Mouse (Mus musculus): ENCODE measurements around the gene Wdr47. TPM values are rescaled to one million over a fixed set of nuclear protein-coding genes. Genes with fewer than 3 reads are reported as not detected.

Wdr47 gene
- polyA plus RNA-seq (2014; fragmentation: Nextera tagmentation; extraction: Ambion mirVana), result 10.8 and 11.2 TPM in 2 replicates

GRCm38 (mm10) chr3:108590786-108591529 is at the start of gene Wdr47:
Wdr47 (plus strand) TSS chr3:108591279.
- Histone ChIP-seq H3K27me3 (replicated peaks; ENCODE audit: control insufficient read depth, insufficient read depth, low read length) (no peaks in the 10 kb centered on the region), H3K27ac (ENCODE audit: low read depth) (peak within 1 kb of the TSS; percentile 47; the same call in 1 of the 2 replicates), H3K4me1 (replicated peaks; ENCODE audit: control insufficient read depth, insufficient read depth, low read length) (0 out of 2 replicates have a peak, but pooled peaks cover 5% of the 10 kb centered on the region), H3K36me3 (ENCODE audit: control insufficient read depth, insufficient read depth, low read length) (no peaks in the 10 kb centered on the region), H3K4me2 (ENCODE audit: low read length) (peak within 1 kb of the TSS; percentile 93), H3K9ac (ENCODE audit: low read length) (peak within 1 kb of the TSS; percentile 66), H3K4me3 (ENCODE audit: low read depth, low read length) (peak within 1 kb of the TSS; percentile 90), H3K9me3 (ENCODE audit: control insufficient read depth, low read length) (no peaks in the 10 kb centered on the region)
- WGBS, result 8% methylated on average over 30 of the region's 44 CpGs
- DNase-seq (ENCODE audit: low spot score) (peak; percentile 97), ATAC-seq (replicated peaks; ENCODE audit: low FRiP score, low TSS enrichment, low read depth) (peak; percentile 100)

- WGBS, result 81% methylated on average over 11 of the region's 11 CpGs
- ATAC-seq (replicated peaks; ENCODE audit: low FRiP score, low TSS enrichment, low read depth) (no peak), DNase-seq (ENCODE audit: low spot score) (no peak)
- no peaks in the 10 kb centered on the region for H3K9me3 ChIP-seq (ENCODE audit: control insufficient read depth, low read length)
- no peak overlapping the region for H3K4me2 ChIP-seq (ENCODE audit: low read length)
- no peaks in the 10 kb centered on the region; the same call in 1 of the 2 replicates for H3K4me1 ChIP-seq (replicated peaks; ENCODE audit: control insufficient read depth, insufficient read depth, low read length)
- no peaks in the 10 kb centered on the region for H3K27me3 ChIP-seq (replicated peaks; ENCODE audit: control insufficient read depth, insufficient read depth, low read length)
- no peaks in the 10 kb centered on the region for H3K36me3 ChIP-seq (ENCODE audit: control insufficient read depth, insufficient read depth, low read length)
- no peak overlapping the region for H3K9ac ChIP-seq (ENCODE audit: low read length)
- no peak overlapping the region for H3K4me3 ChIP-seq (ENCODE audit: low read depth, low read length)
- H3K27ac ChIP-seq (ENCODE audit: low read depth), result no peak overlapping the region
Measured at GRCm38 (mm10) chr3:108542299-108542698, 48.8 kb upstream of the Wdr47 start.

- H3K27me3 ChIP-seq (replicated peaks; ENCODE audit: control insufficient read depth, insufficient read depth, low read length), result no peaks in the 10 kb centered on the region
- peaks cover 25% of the 10 kb centered on the region for H3K36me3 ChIP-seq (ENCODE audit: control insufficient read depth, insufficient read depth, low read length)
- DNase-seq (ENCODE audit: low spot score) (no peak), ATAC-seq (replicated peaks; ENCODE audit: low FRiP score, low TSS enrichment, low read depth) (peak; percentile 77)
- peak overlapping the region; percentile 98 for H3K4me3 ChIP-seq (ENCODE audit: low read depth, low read length)
- peak overlapping the region; percentile 76 for H3K4me2 ChIP-seq (ENCODE audit: low read length)
- peaks cover 5% of the 10 kb centered on the region; the same call in 1 of the 2 replicates for H3K4me1 ChIP-seq (replicated peaks; ENCODE audit: control insufficient read depth, insufficient read depth, low read length)
- peak overlapping the region; percentile 86 for H3K27ac ChIP-seq (ENCODE audit: low read depth)
- peak overlapping the region; percentile 99 for H3K9ac ChIP-seq (ENCODE audit: low read length)
- WGBS, result 1% methylated on average over 39 of the region's 42 CpGs
- H3K9me3 ChIP-seq (ENCODE audit: control insufficient read depth, low read length), result no peaks in the 10 kb centered on the region
Measured at GRCm38 (mm10) chr3:108554111-108554561, 36.9 kb upstream of the Wdr47 start.

GRCm38 (mm10) chr3:108554587-108555312 is 36.3 kb upstream of the Wdr47 start:
- peak overlapping the region; percentile 98 for H3K4me3 ChIP-seq (ENCODE audit: low read depth, low read length)
- H3K4me1 ChIP-seq (replicated peaks; ENCODE audit: control insufficient read depth, insufficient read depth, low read length), result peaks cover 5% of the 10 kb centered on the region; the same call in 1 of the 2 replicates
- ATAC-seq (replicated peaks; ENCODE audit: low FRiP score, low TSS enrichment, low read depth) (peak; percentile 98), DNase-seq (ENCODE audit: low spot score) (peak; percentile 96)
- peaks cover 32% of the 10 kb centered on the region for H3K36me3 ChIP-seq (ENCODE audit: control insufficient read depth, insufficient read depth, low read length)
- peak overlapping the region; percentile 86 for H3K27ac ChIP-seq (ENCODE audit: low read depth)
- H3K9ac ChIP-seq (ENCODE audit: low read length), result peak overlapping the region; percentile 99
- no peaks in the 10 kb centered on the region for H3K9me3 ChIP-seq (ENCODE audit: control insufficient read depth, low read length)
- peak overlapping the region; percentile 76 for H3K4me2 ChIP-seq (ENCODE audit: low read length)
- no peaks in the 10 kb centered on the region for H3K27me3 ChIP-seq (replicated peaks; ENCODE audit: control insufficient read depth, insufficient read depth, low read length)
- WGBS, result 17% methylated on average over 22 of the region's 22 CpGs

DNA sequence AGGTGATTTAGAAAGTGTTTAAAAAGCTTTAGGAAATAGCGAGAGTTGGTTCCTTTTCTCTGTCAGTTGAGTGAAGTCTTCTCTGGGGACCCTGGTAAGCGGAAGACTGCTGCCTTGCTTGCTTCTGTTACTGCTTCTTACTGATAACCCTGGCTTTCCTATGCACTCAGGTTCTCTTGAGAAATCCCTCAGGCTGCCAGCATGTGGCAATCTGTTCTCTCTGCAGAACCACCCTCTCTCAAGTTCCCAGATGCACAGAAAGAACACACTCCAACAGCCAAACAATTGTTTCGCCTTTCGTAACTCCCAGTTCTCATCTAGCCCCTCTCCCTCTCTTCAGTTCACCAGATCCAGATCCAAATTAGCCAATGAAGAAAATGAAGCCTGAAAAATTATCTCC is 33.2 kb upstream of the Wdr47 start:
- H3K27ac ChIP-seq (ENCODE audit: low read depth), result no peak overlapping the region
- no peaks in the 10 kb centered on the region for H3K9me3 ChIP-seq (ENCODE audit: control insufficient read depth, low read length)
- no peaks in the 10 kb centered on the region for H3K27me3 ChIP-seq (replicated peaks; ENCODE audit: control insufficient read depth, insufficient read depth, low read length)
- no peak for DNase-seq (ENCODE audit: low spot score)
- WGBS, result 97% methylated on average over 4 of the region's 4 CpGs
- peaks cover 11% of the 10 kb centered on the region for H3K4me1 ChIP-seq (replicated peaks; ENCODE audit: control insufficient read depth, insufficient read depth, low read length)
- no peak overlapping the region for H3K4me3 ChIP-seq (ENCODE audit: low read depth, low read length)
- H3K36me3 ChIP-seq (ENCODE audit: control insufficient read depth, insufficient read depth, low read length), result peaks cover 36% of the 10 kb centered on the region
- no peak overlapping the region for H3K9ac ChIP-seq (ENCODE audit: low read length)
- ATAC-seq (replicated peaks; ENCODE audit: low FRiP score, low TSS enrichment, low read depth), result no peak
- H3K4me2 ChIP-seq (ENCODE audit: low read length), result no peak overlapping the region

DNA sequence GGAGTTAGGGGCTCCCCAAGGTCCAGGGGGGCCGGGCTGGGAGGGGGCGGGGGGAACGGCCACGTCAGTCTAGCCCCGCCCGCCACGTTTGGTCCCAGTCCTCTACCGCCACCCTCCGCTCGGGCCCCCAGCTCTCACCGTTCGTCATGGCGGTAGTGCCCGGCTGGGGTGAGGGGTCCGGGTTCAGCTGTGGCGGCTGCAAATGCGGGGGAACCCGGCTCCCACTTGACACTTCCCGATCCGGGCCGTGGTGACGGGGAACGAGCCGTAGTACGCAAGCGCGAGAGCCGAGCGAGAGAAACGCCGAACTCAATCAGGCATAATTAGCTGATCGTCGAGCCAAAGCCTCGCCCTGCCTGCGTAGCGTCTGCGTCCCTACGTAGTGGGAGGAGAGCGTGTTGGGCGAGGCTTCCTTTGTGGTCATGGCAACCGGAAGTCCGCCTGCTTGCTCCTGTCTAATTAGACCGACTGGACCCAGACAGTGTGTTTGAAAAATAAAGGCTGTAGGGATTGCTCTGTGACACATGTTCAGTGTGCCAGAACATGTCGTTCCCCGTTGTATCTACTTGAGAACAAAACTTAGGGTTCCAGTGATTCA is 28.8 kb upstream of the Wdr47 start, which contains the start of gene Tmem167b:
TSS of gene Tmem167b (minus strand) at position 334 of the 598 bp plus-strand sequence.
- H3K27me3 ChIP-seq (replicated peaks; ENCODE audit: control insufficient read depth, insufficient read depth, low read length), result no peaks in the 10 kb centered on the region
- no peaks in the 10 kb centered on the region for H3K9me3 ChIP-seq (ENCODE audit: control insufficient read depth, low read length)
- H3K36me3 ChIP-seq (ENCODE audit: control insufficient read depth, insufficient read depth, low read length), result peaks cover 30% of the 10 kb centered on the region
- H3K27ac ChIP-seq (ENCODE audit: low read depth), result peak within 1 kb of the TSS; percentile 85
- peak within 1 kb of the TSS; percentile 69 for H3K4me2 ChIP-seq (ENCODE audit: low read length)
- peak within 1 kb of the TSS; percentile 67 for H3K9ac ChIP-seq (ENCODE audit: low read length)
- peak; percentile 98 for ATAC-seq (replicated peaks; ENCODE audit: low FRiP score, low TSS enrichment, low read depth)
- peak; percentile 96 for DNase-seq (ENCODE audit: low spot score)
- H3K4me3 ChIP-seq (ENCODE audit: low read depth, low read length), result peak within 1 kb of the TSS; percentile 82
- under 1% methylated on average over 38 of the region's 45 CpGs for WGBS
- H3K4me1 ChIP-seq (replicated peaks; ENCODE audit: control insufficient read depth, insufficient read depth, low read length), result peaks cover 6% of the 10 kb centered on the region

- Histone ChIP-seq H3K27ac (ENCODE audit: low read depth) (peak overlapping the region; percentile 85), H3K36me3 (ENCODE audit: control insufficient read depth, insufficient read depth, low read length) (peaks cover 24% of the 10 kb centered on the region), H3K9ac (ENCODE audit: low read length) (peak overlapping the region; percentile 30; the same call in 1 of the 2 replicates), H3K27me3 (replicated peaks; ENCODE audit: control insufficient read depth, insufficient read depth, low read length) (no peaks in the 10 kb centered on the region), H3K4me2 (ENCODE audit: low read length) (peak overlapping the region; percentile 69), H3K4me1 (replicated peaks; ENCODE audit: control insufficient read depth, insufficient read depth, low read length) (peaks cover 6% of the 10 kb centered on the region), H3K9me3 (ENCODE audit: control insufficient read depth, low read length) (no peaks in the 10 kb centered on the region), H3K4me3 (ENCODE audit: low read depth, low read length) (peak overlapping the region; percentile 82)
- 9% methylated on average over 15 of the region's 15 CpGs for WGBS
- ATAC-seq (replicated peaks; ENCODE audit: low FRiP score, low TSS enrichment, low read depth) (peak; percentile 72), DNase-seq (ENCODE audit: low spot score) (no peak)
Measured at GRCm38 (mm10) chr3:108562777-108563271, 28.3 kb upstream of the Wdr47 start.

- ATAC-seq (replicated peaks; ENCODE audit: low FRiP score, low TSS enrichment, low read depth), result no peak
- DNase-seq (ENCODE audit: low spot score), result peak; percentile 88
- Histone ChIP-seq H3K9me3 (ENCODE audit: control insufficient read depth, low read length) (no peaks in the 10 kb centered on the region), H3K36me3 (ENCODE audit: control insufficient read depth, insufficient read depth, low read length) (peaks cover 19% of the 10 kb centered on the region), H3K4me3 (ENCODE audit: low read depth, low read length) (peak overlapping the region; percentile 82), H3K27ac (ENCODE audit: low read depth) (peak overlapping the region; percentile 85), H3K9ac (ENCODE audit: low read length) (peak overlapping the region; percentile 30; the same call in 1 of the 2 replicates), H3K4me2 (ENCODE audit: low read length) (peak overlapping the region; percentile 69), H3K4me1 (replicated peaks; ENCODE audit: control insufficient read depth, insufficient read depth, low read length) (peaks cover 6% of the 10 kb centered on the region), H3K27me3 (replicated peaks; ENCODE audit: control insufficient read depth, insufficient read depth, low read length) (no peaks in the 10 kb centered on the region)
- WGBS, result 3% methylated on average over 4 of the region's 4 CpGs
Measured at GRCm38 (mm10) chr3:108563309-108563708, 27.8 kb upstream of the Wdr47 start.
